Mouse (Mus musculus) myocyte (in vitro differentiated cells): ENCODE data around the gene Speg. TPM values are rescaled to one million over a fixed set of nuclear protein-coding genes. Genes with fewer than 3 reads are reported as not detected.
A peak's percentile ranks its signal among the peaks of the same experiment; 100 is the strongest.

Experiments used
- H3K27me3 ChIP-seq: one replicate; pipeline ENCODE4 v1.6.1; 2011; ENCODE audit not compliant: control insufficient read depth, insufficient read depth, insufficient read length
- H3K36me3 ChIP-seq: one replicate; pipeline ENCODE4 v1.6.1; 2011; ENCODE audit not compliant: control insufficient read depth, insufficient read depth
- H3K4me2 ChIP-seq: one replicate; pipeline ENCODE4 v1.6.1; 2011; ENCODE audit warnings: low read depth, control low read depth
- H3K4me3 ChIP-seq: one replicate; pipeline ENCODE4 v1.5.1; 2011; ENCODE audit warnings: mild to moderate bottlenecking, control low read depth, moderate library complexity
- H3K79me2 ChIP-seq: one replicate; pipeline ENCODE4 v1.6.1; 2011; ENCODE audit not compliant: control insufficient read depth, insufficient read depth
- H3ac ChIP-seq: one replicate; pipeline ENCODE4 v1.6.1; 2011; ENCODE audit not compliant: control insufficient read depth, insufficient read length
- CEBPB ChIP-seq: IDR thresholded peaks from 2 replicates; pipeline ENCODE4 v1.6.1; 2011; ENCODE audit warnings: mild to moderate bottlenecking, moderate library complexity; ENCODE audit not compliant: poor library complexity, insufficient read depth, severe bottlenecking
- E2F4 ChIP-seq: IDR thresholded peaks from one replicate; pipeline ENCODE4 v1.6.1; 2011; ENCODE audit warnings: mild to moderate bottlenecking, control low read depth, moderate library complexity; ENCODE audit not compliant: insufficient read depth
- MAX ChIP-seq: IDR thresholded peaks from one replicate; pipeline ENCODE4 v1.6.1; 2011; ENCODE audit warnings: low read depth, mild to moderate bottlenecking, control low read depth
- MYOD1 ChIP-seq, 3 experiments: IDR thresholded peaks; one replicate each; pipeline ENCODE4 v1.6.1; 2011; ENCODE audit warnings: control low read depth in 2 of 3, low read depth in 2 of 3, mild to moderate bottlenecking in 2 of 3, moderate library complexity in 1 of 3; ENCODE audit not compliant: insufficient read length in 2 of 3, control insufficient read depth in 1 of 3
- MYOG ChIP-seq, 3 experiments: IDR thresholded peaks; one replicate each; pipeline ENCODE4 v1.6.1; 2011; ENCODE audit warnings: control low read depth in 2 of 3, low read depth in 2 of 3, mild to moderate bottlenecking in 2 of 3; ENCODE audit not compliant: insufficient read length in 2 of 3, control insufficient read depth in 1 of 3, insufficient read depth in 1 of 3
- POLR2A ChIP-seq: IDR thresholded peaks from one replicate; pipeline ENCODE4 v1.6.1; 2011; ENCODE audit warnings: low read depth, mild to moderate bottlenecking, control low read depth, moderate library complexity; ENCODE audit not compliant: insufficient read length
- POLR2AphosphoS2 ChIP-seq: IDR thresholded peaks from one replicate; pipeline ENCODE4 v1.6.1; 2011; ENCODE audit warnings: low read depth, control low read depth; ENCODE audit not compliant: insufficient read length
- REST ChIP-seq: IDR thresholded peaks from one replicate; pipeline ENCODE4 v1.6.1; 2011; ENCODE audit warnings: mild to moderate bottlenecking, control low read depth, moderate library complexity; ENCODE audit not compliant: insufficient read depth, insufficient read length
- SRF ChIP-seq: IDR thresholded peaks from one replicate; pipeline ENCODE4 v1.6.1; 2011; ENCODE audit warnings: low read depth; ENCODE audit not compliant: control insufficient read depth, insufficient read length
- TCF12 ChIP-seq: IDR thresholded peaks from one replicate; pipeline ENCODE4 v1.6.1; 2011; ENCODE audit warnings: mild to moderate bottlenecking, control low read depth; ENCODE audit not compliant: poor library complexity, insufficient read depth, severe bottlenecking
- TCF3 ChIP-seq: IDR thresholded peaks from one replicate; pipeline ENCODE4 v1.6.1; 2011; ENCODE audit warnings: low read depth, control low read depth; ENCODE audit not compliant: insufficient read length
- USF1 ChIP-seq: IDR thresholded peaks from one replicate; pipeline ENCODE4 v1.6.1; 2011; ENCODE audit warnings: low read depth, mild to moderate bottlenecking, control low read depth, moderate library complexity
- polyA plus RNA-seq: library from polyadenylated mRNA; unstranded; fragments of >200 nt; fragmentation: generic; extraction: Trizol; gene quantifications from one replicate; pipeline ENCODE4 v1.2.1, GENCODE M21; 2012; ENCODE audit warnings: missing spikeins

Speg gene
- polyA plus RNA-seq, 1 experiment: 42.3 TPM

- no peaks in the 10 kb centered on the region for H3K79me2 ChIP-seq
- no peak overlapping the region for H3K4me3 ChIP-seq
- TF ChIP-seq TCF12 (no peak), USF1 (no peak), REST (no peak), TCF3 (no peak), MYOG (IDR thresholded peaks at IDR 0.05; ENCODE audit: control insufficient read depth in 1 of 3, insufficient read depth in 1 of 3, insufficient read length in 2 of 3, low read depth in 2 of 3) (no peak), POLR2A (no peak), MYOD1 (IDR thresholded peaks at IDR 0.05; ENCODE audit: control insufficient read depth in 1 of 3, insufficient read length in 2 of 3, low read depth in 2 of 3) (no peak), MAX (no peak), POLR2AphosphoS2 (no peak), E2F4 (no peak), SRF (no peak), CEBPB (no peak)
- H3K36me3 ChIP-seq: peaks cover 2% of the 10 kb centered on the region
- H3ac ChIP-seq: no peak overlapping the region
- H3K27me3 ChIP-seq: peaks cover 18% of the 10 kb centered on the region
- H3K4me2 ChIP-seq: peak overlapping the region; percentile 59
Observed at GRCm38 (mm10) chr1:75447265-75448051, 72.4 kb downstream of the Speg start.

GRCm38 (mm10) chr1:75448052-75448431 is 72.9 kb downstream of the Speg start:
- H3K4me3 ChIP-seq: no peak overlapping the region
- H3K27me3 ChIP-seq: peaks cover 18% of the 10 kb centered on the region
- H3K36me3 ChIP-seq: no peaks in the 10 kb centered on the region
- TF ChIP-seq MYOD1 (IDR thresholded peaks at IDR 0.05; ENCODE audit: control insufficient read depth in 1 of 3, insufficient read length in 2 of 3, low read depth in 2 of 3) (peak in 1 of 3 experiments; percentile 7), CEBPB (no peak)
- H3K79me2 ChIP-seq: no peaks in the 10 kb centered on the region
- no peak overlapping the region for H3ac ChIP-seq
- peak overlapping the region; percentile 18 for H3K4me2 ChIP-seq

GRCm38 (mm10) chr1:75448937-75449336 is 73.8 kb downstream of the Speg start:
- Histone ChIP-seq H3K4me2 (no peak overlapping the region), H3K36me3 (no peaks in the 10 kb centered on the region), H3ac (no peak overlapping the region), H3K27me3 (peaks cover 18% of the 10 kb centered on the region), H3K4me3 (no peak overlapping the region), H3K79me2 (no peaks in the 10 kb centered on the region)
- TF ChIP-seq TCF3 (no peak), MYOD1 (IDR thresholded peaks at IDR 0.05; ENCODE audit: control insufficient read depth in 1 of 3, insufficient read length in 2 of 3, low read depth in 2 of 3) (peak in 2 of 3 experiments; percentile 40 to 60), MAX (no peak), MYOG (IDR thresholded peaks at IDR 0.05; ENCODE audit: control insufficient read depth in 1 of 3, insufficient read depth in 1 of 3, insufficient read length in 2 of 3, low read depth in 2 of 3) (peak in 2 of 3 experiments; percentile 81 to 82)

- TF ChIP-seq REST: no peak
- no peak for TF ChIP-seq POLR2A
- peak; percentile 76; the same call in 1 of the 2 replicates for TF ChIP-seq CEBPB
- TF ChIP-seq MYOG (IDR thresholded peaks at IDR 0.05; ENCODE audit: control insufficient read depth in 1 of 3, insufficient read depth in 1 of 3, insufficient read length in 2 of 3, low read depth in 2 of 3): no peak
- TF ChIP-seq SRF: no peak
- Histone ChIP-seq H3K36me3 (no peaks in the 10 kb centered on the region), H3K79me2 (no peaks in the 10 kb centered on the region), H3K27me3 (peaks cover 18% of the 10 kb centered on the region), H3ac (no peak overlapping the region), H3K4me3 (no peak overlapping the region), H3K4me2 (peak overlapping the region; percentile 10)
Observed at GRCm38 (mm10) chr1:75449377-75450135, 74.5 kb downstream of the Speg start.

GRCm38 (mm10) chr1:75450314-75451005 is 75.4 kb downstream of the Speg start, which contains the start of gene Asic4:
TSS of gene Asic4 (plus strand) at chr1:75450436.
- H3K27me3 ChIP-seq: peaks cover 18% of the 10 kb centered on the region
- no peaks in the 10 kb centered on the region for H3K79me2 ChIP-seq
- H3K4me3 ChIP-seq: no peak within 1 kb of the TSS
- H3ac ChIP-seq: no peak within 1 kb of the TSS
- TF ChIP-seq MYOD1 (IDR thresholded peaks at IDR 0.05; ENCODE audit: control insufficient read depth in 1 of 3, insufficient read length in 2 of 3, low read depth in 2 of 3): peak in 2 of 3 experiments; percentile 83 to 87
- no peak for TF ChIP-seq USF1
- TF ChIP-seq MYOG (IDR thresholded peaks at IDR 0.05; ENCODE audit: control insufficient read depth in 1 of 3, insufficient read depth in 1 of 3, insufficient read length in 2 of 3, low read depth in 2 of 3): peak in 2 of 3 experiments; percentile 95 to 98
- TF ChIP-seq TCF12: peak; percentile 19
- H3K4me2 ChIP-seq: peak within 1 kb of the TSS; percentile 10
- H3K36me3 ChIP-seq: no peaks in the 10 kb centered on the region
